Mouse (Mus musculus) brain, embryonic 14.5 days (tissue): ENCODE results near the gene Cd320. TPM values are rescaled to one million over a fixed set of nuclear protein-coding genes. Genes with fewer than 3 reads are reported as not detected.

ENCODE experiments used
- DNase-seq: peaks from one replicate; pipeline ENCODE4 v3.0.0-alpha.2; 2011; ENCODE audit warnings: low read depth
- CTCF ChIP-seq: fragments of 200-500 bp; IDR thresholded peaks from 2 replicates; pipeline ENCODE4 v1.5.1; 2012; ENCODE audit warnings: inconsistent platforms, mild to moderate bottlenecking, moderate library complexity, borderline replicate concordance; ENCODE audit not compliant: insufficient read depth, insufficient read length; ENCODE audit errors: extremely low read depth
- POLR2A ChIP-seq: fragments of 200-500 bp; IDR thresholded peaks from 2 replicates; pipeline ENCODE4 v1.6.1; 2012; ENCODE audit warnings: mild to moderate bottlenecking, inconsistent platforms, borderline replicate concordance; ENCODE audit not compliant: poor library complexity, insufficient read depth, insufficient read length, severe bottlenecking; ENCODE audit errors: extremely low read depth
- polyA plus RNA-seq: library from polyadenylated mRNA; depleted of rRNA; stranded (reverse); fragments of >200 nt; gene quantifications from 2 replicates; pipeline ENCODE4 v1.2.3, GENCODE M21; 2012; rRNA removed

The Cd320 gene
- 41.6 and 49.6 TPM in 2 replicates for polyA plus RNA-seq

DNA sequence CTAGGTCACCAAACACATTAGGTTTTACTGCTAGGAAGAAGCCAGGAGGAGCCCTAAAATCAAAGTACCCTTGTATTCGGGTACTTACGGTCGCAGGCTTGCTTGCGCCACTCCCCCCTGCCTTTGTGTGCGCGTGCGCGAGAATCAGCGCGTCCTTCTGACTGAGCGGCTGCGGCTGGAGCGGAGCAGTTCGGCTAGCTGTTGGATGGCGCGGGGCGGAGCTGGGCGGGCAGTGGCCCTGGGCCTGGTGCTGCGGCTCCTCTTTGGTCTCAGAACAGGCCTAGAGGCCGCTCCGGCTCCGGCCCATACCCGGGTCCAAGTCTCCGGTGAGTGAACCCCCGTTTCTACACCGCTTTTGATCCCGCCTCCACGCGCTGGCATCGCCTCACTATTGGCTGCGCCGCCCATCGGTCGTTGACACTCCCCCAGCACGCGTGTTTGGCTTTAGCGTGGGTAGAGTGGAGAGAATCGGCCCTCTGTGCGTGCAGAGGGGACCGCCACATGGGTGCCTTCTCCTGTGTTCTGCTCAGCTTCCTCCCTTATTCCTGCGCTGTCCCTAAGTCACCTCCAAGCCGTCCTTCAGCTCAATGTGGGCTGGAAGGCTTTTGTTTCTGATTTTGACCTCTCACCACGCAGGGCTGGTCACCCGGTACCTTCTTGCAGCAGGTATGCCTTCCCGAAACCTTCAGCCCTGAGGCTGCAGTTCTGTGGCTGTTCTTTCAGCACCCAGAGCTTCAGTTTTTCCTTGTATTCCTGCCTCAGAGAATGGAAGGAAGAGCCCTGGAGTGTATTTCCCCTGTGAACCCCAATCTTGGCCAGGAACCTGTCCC lies at the start of gene Cd320:
Gene Cd320, plus strand, starts transcription at position 126 of the 830 bp plus-strand sequence.
- peak; percentile 97 for DNase-seq
- peak; percentile 47; the same call in 1 of the 2 replicates for TF ChIP-seq POLR2A
- TF ChIP-seq CTCF, result no peak

DNA sequence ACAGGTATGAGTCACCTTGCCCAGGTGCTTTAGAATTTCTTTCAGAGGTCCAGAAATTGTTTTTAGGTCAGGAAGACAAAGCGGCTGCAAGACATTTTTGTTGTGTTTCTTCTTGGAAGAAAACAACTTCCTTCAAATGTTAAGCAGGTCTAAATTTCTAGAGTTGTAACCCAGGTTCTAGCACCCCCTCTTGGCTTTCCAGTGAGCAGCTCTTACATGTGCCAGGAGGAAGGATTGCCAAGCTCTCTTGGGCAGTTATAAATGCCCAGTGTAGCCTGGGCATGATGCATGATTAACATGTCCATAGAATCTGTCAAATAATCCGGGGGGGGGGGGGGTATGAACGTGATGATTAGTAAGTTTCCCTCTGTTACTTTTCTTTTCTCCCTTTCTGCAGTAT lies 44.6 kb upstream of the Cd320 start:
- DNase-seq, result peak; percentile 53

DNA sequence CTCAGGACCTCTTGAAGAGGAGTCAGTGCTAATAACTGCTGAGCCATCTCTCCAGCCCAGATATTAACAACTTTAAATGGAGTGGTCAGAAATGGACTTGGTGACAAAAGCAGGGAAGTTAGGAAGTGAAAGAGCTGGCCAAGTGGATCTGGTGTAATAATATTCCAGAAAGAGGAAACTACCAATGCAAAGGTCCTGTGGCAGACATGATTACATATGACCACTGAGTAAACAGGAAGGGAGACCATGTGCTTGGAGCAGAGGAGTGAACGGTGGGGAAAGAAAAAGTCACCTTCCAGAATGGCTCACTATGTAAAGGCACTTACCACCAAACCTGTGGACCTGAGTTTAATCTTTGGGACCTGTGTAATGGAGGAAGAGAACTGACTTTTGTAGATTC lies 43.6 kb upstream of the Cd320 start:
- DNase-seq, result no peak
- TF ChIP-seq CTCF (no peak), POLR2A (no peak)

More for the DNA sequence above, 44.6 kb upstream of the Cd320 start:
- TF ChIP-seq CTCF (peak; percentile 11; the same call in 1 of the 2 replicates), POLR2A (no peak)

DNA sequence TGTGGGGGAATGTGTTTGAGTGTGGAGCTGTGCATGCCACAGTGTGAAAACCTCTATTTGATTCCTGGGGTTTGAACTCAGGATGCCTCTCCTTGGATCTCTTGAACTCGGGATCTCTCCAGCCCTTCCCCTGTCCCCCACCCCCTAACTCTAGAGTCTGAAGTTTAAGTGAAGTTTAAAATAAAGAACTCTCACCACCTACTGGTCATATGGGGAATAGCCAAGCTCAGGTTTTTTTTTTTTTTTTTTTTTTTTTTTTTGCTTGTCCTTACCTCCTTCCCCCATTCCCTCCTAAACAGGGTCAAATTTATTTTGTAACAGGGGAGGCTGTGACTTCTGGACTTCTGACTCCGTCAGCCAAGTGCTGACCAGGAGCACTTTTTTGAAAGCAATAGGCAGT lies 40.7 kb upstream of the Cd320 start:
- DNase-seq, result peak; percentile 45
- TF ChIP-seq CTCF, result peak; percentile 32; the same call in 1 of the 2 replicates
- TF ChIP-seq POLR2A, result no peak

DNA sequence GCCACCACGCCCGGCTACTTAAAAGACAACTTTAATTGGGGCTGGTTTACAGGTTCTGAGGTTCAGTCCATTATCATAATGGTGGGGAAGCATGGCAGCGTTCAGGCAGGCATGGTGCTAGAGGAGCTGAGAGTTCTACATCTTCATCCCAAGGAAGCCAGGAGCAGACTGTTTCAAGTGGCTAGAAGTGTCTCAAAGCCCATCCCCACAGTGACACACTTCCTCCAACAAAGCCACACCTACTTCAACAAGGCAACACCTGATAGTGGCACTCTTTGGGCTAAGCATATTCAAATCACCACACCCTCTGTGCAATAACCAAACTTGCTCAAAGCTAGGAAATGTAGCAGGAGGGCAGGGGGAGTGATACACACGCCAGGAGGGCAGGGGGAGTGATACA lies 38.7 kb upstream of the Cd320 start:
- TF ChIP-seq CTCF (no peak), POLR2A (no peak)
- DNase-seq, result no peak

DNA sequence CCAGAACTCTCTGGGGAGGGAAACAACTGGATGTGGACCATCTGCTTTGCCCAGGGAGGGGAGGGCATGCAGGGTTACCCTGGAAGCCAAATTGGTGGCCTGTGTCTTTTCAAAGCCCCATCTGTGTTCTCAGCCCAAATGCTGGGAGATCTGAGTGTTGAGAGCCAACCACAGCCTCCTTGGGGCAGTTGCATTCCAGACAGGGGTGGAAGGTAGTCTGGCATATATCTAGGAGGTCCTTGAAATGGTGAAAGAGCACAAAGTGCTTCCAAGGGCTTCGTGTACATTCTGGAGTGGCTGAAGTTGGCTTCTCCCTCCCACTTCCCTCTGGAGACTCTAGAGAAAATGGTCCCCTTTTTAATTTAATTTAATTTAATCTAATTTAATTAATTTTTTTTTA lies 38.1 kb upstream of the Cd320 start:
- TF ChIP-seq CTCF (no peak), POLR2A (no peak)
- DNase-seq, result no peak

DNA sequence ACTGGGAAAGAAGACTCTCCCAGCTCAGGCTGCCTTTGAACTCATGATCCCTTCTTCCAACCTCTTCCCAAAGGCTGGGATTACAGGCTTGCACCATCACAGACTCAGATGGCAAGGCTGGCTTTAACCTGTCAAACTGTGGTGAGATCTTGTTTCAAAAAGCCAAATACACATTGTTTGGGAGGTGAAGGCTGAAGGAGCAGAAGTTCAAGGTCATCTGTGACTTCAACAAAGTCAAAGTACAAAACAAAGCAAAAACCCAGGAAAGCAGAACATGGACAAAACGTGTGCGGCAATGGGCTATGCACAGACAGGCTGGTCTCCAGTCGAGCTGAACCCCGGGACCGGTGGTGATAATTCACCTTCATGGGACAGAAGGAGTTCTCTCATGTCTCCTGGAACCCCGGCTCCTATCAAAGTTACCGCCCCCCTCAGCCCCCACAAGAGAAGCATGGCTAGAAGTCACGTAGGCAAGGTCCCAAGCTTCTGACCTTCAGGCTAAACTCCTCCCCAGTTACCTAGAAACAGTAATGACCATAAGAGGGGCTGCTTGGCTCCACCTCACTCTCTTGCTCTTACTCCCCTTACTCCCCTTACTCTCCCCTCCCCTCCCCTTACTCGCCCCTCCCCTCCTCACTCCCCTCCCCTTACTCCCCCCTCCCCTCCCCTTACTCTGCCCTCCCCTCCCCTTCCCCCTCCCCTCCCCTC lies 35.6 kb upstream of the Cd320 start:
- DNase-seq, result no peak
- TF ChIP-seq CTCF, result no peak
- TF ChIP-seq POLR2A, result no peak

DNA sequence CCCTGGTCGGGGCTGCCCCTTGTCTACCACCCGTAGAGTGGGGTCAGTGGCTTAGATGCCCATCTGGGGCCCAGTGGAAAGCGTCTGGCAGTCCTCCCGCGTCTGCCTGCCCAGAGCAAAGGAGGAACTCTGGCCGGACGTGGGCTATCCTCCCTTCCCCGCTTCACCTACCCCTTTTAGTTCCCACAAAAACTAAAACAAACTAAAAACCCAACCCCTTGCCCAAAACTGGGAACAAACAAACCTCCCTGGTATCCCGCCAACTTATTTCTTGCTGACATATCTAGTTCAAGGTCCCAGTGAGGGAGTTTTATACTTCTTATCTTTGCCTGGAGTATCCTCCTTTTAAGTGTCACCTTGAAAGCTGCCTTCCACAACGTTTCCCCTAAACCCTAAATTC lies 34.7 kb upstream of the Cd320 start:
- DNase-seq, result no peak
- TF ChIP-seq CTCF, result no peak
- no peak for TF ChIP-seq POLR2A

DNA sequence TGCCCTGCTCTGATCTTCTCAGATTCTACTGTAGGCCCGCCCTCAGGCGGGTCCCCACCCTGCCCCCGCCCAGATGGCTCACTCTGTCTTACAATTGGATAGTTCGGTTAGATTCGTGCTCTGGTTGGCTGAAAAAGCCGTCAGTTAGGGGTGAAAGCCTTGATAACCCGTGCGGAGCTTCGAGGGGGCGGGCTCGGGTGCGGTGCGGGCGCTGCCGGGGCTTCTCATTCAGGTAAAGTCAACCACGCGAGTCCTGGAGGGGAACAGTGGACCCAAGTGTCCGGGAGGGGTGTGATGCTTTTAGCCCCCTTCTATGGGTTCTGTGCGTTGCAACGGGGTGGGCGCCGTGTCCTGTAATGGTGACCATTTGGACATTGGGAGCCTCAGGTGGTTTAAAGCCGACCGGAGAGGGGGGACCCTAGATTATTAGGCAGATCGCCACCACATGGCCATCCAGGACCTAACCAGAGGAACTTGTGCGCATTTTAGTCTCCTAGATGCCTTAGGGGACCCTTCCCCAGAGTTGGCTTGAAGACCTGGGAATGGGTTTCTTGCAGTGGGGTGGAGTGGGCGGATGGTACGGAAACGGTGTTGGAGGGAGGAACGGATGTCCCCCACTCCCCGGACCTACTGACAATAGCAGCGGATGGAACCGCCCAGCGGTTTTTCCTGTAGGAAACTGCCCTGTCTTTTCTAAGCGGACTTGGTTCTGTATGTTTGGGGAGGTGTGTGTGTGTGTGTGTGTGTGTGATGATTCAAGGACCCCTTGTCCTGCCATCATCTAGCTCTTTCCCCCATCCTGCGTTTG lies 32.4 kb upstream of the Cd320 start, which contains the start of gene Kank3:
Gene Kank3, plus strand, starts transcription at position 186 of the 808 bp plus-strand sequence.
- TF ChIP-seq CTCF (no peak), POLR2A (no peak)
- peak; percentile 97 for DNase-seq

DNA sequence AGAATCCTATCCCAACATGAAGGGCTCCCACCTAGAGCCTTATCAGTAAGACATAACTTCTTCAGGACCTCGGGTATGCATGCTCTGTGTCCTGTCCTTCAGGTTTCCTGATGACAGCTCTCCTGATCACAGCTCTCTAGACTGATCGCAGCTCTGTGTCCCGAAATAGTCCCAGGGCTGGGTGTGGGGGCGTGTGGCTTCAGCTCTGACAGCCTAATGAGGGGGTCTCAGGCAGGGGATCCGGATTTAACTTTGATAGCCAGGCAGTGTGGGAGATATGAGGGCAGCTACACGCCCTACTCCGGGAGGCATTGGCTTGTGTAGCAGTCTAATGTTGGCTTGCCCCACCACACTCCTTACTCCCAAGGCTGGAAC lies 31.8 kb upstream of the Cd320 start:
- TF ChIP-seq POLR2A, result no peak
- TF ChIP-seq CTCF, result no peak
- no peak for DNase-seq

DNA sequence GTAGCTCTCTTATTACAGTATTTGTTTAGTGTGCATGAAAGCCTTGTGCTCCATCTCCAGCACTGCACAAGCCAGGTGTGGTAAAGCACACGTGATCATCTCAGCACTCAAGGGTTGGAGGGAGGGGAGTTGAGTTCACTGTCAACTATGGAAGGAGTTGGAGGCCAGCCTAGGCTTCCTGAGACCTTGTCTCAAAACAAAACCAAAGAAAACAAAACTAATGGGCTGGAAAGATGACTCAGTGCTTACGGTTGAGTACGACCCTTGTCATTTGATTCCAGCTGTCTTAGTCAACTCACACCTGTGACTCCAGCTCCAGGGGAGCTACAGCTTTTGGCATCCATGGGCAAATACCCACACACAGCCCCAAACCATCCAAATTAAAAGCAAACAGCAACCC lies 30.4 kb upstream of the Cd320 start:
- no peak for TF ChIP-seq CTCF
- TF ChIP-seq POLR2A, result no peak
- no peak for DNase-seq
